Mouse (Mus musculus) stomach, embryonic 16.5 days (tissue): ENCODE measurements around the gene Gm7137. TPM values are rescaled to one million over a fixed set of nuclear protein-coding genes. Genes with fewer than 3 reads are reported as not detected.
"Not testable (repeated sequence)": the region's sequence is repeated elsewhere in the genome, so short reads cannot be mapped to it uniquely, and the experiment has no call there.

Experiments used
- ATAC-seq: fragments of 200-750 bp; cut with Nextera tagmentation; 2 replicates; pipeline ENCODE4 v1.8.0; 2017; ENCODE audit warnings: moderate number of reproducible peaks, moderate TSS enrichment; ENCODE audit not compliant: insufficient read depth, low FRiP score
- H3K27ac ChIP-seq: fragments of 300-500 bp; sonication (generic); 2 replicates; pipeline ENCODE4 v1.5.1; 2014; ENCODE audit warnings: low read length
- H3K27me3 ChIP-seq: fragments of 300-500 bp; sonication (generic); 2 replicates; pipeline ENCODE4 v1.6.1; 2014; ENCODE audit warnings: low read length, control low read depth, mixed read lengths; ENCODE audit not compliant: control insufficient read depth, insufficient read depth
- H3K36me3 ChIP-seq: fragments of 300-500 bp; sonication (generic); 2 replicates; pipeline ENCODE4 v1.6.1; 2014; ENCODE audit warnings: low read length; ENCODE audit not compliant: control insufficient read depth, insufficient read depth
- H3K4me1 ChIP-seq: fragments of 300-500 bp; sonication (generic); 2 replicates; pipeline ENCODE4 v1.6.1; 2014; ENCODE audit warnings: low read length, control low read depth, mixed read lengths; ENCODE audit not compliant: control insufficient read depth, insufficient read depth
- H3K4me2 ChIP-seq: fragments of 300-500 bp; sonication (generic); 2 replicates; pipeline ENCODE4 v1.6.1; 2014; ENCODE audit warnings: low read depth, low read length, mixed read lengths
- H3K4me3 ChIP-seq: fragments of 300-500 bp; sonication (generic); replicated peaks from 2 replicates; pipeline ENCODE4 v1.5.1; 2014; ENCODE audit warnings: mild to moderate bottlenecking, low read length
- H3K9ac ChIP-seq: fragments of 300-500 bp; sonication (generic); 2 replicates; pipeline ENCODE4 v1.6.1; 2014; ENCODE audit warnings: low read length
- H3K9me3 ChIP-seq: fragments of 300-500 bp; sonication (generic); replicated peaks from 2 replicates; pipeline ENCODE4 v1.6.1; 2016; ENCODE audit warnings: low read length, control low read depth; ENCODE audit not compliant: control insufficient read depth
- WGBS: fragments of 180-500 bp; shearing (Covaris S2); extraction: QIAGEN DNeasy Blood & Tissue Kit; methylation state at CpG from one replicate; pipeline ENCODE4 v1.1.7; 2014; 5-methylcytosine and 5-hydroxymethylcytosine counted together
- polyA plus RNA-seq: library from polyadenylated mRNA; unstranded; fragments of >200 nt; fragmentation: Nextera tagmentation; extraction: Ambion mirVana; gene quantifications from 2 replicates; pipeline ENCODE4 v1.2.1, GENCODE M21; 2015

Gm7137 gene
- polyA plus RNA-seq, 1 experiment from 2014 or later = not detected

- H3K27ac ChIP-seq = no peak within 1 kb of the TSS
- H3K4me3 ChIP-seq = no peak within 1 kb of the TSS
- no peaks in the 10 kb centered on the region for H3K27me3 ChIP-seq
- no peak within 1 kb of the TSS for H3K9ac ChIP-seq
- no peaks in the 10 kb centered on the region for H3K9me3 ChIP-seq
- no peak within 1 kb of the TSS for H3K4me2 ChIP-seq
- no peaks in the 10 kb centered on the region for H3K4me1 ChIP-seq
- H3K36me3 ChIP-seq = no peaks in the 10 kb centered on the region
- no peak for ATAC-seq
- WGBS = 62% methylated on average over 8 of the region's 8 CpGs
These were observed 11.0 kb upstream of the Gm7137 start, which contains the start of gene Gm19668 for GRCm38 (mm10) chr10:77798921-77799508. Gm19668 (minus strand) TSS chr10:77799133.

- H3K4me1 ChIP-seq, H3K36me3 ChIP-seq, H3K9ac ChIP-seq, H3K4me2 ChIP-seq, H3K9me3 ChIP-seq, H3K27ac ChIP-seq, H3K4me3 ChIP-seq, H3K27me3 ChIP-seq, ATAC-seq: not testable (repeated sequence)
- 38% methylated on average over 3 of the region's 3 CpGs for WGBS
These were observed 10.3 kb upstream of the Gm7137 start for GRCm38 (mm10) chr10:77798164-77798920.

DNA sequence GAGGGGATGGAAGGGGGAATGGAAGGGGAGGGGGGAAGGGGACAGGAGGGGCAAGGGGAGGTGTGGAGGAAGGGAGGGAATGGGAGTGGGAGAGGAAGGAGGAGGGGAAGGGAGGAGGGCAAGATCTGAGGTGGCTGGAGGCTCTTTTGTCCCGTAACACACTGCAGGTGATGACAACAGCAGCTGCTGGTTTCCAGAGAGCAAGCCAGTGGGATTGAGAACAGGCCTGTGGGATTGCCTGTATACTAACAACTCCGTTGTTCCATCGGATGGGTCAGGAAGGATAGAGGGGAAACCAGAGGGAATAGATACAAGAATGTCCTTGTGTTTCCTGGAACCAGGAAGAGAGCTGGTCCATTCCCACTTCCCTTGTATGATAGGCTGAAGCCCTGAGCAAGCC, 9.7 kb upstream of the Gm7137 start:
- WGBS = 15% methylated on average over 3 of the region's 3 CpGs
- H3K4me3 ChIP-seq = no peak overlapping the region
- H3K36me3 ChIP-seq = no peaks in the 10 kb centered on the region
- H3K4me1 ChIP-seq = no peaks in the 10 kb centered on the region
- no peak overlapping the region for H3K9ac ChIP-seq
- H3K27me3 ChIP-seq = no peaks in the 10 kb centered on the region
- no peak overlapping the region for H3K27ac ChIP-seq
- H3K9me3 ChIP-seq = no peaks in the 10 kb centered on the region
- H3K4me2 ChIP-seq = no peak overlapping the region
- ATAC-seq = no peak

DNA sequence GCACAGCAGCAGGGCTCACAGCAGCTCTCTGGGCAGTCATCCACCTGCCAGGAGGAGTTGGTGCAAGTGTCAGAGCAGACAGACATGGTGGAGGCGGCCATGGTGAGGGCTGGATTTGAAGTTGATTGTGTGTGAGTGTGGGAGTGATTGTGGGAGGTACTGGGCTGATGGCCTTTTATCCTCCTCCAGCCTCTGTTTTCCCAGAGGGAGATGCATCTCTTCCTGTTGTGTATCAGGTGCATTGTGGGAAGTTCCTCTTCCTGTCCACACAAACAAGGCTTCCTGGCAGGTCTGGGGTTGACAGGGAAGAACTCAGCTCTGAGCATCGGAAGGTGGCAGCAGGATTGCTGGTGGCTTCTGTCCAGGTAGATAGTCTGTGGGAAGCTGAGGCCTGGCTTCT, 7.0 kb upstream of the Gm7137 start, which contains the start of gene Gm9639:
Gene Gm9639, minus strand, starts transcription at position 101 of the 400 bp plus-strand sequence.
- Histone ChIP-seq H3K4me2 (no peak within 1 kb of the TSS), H3K27ac (no peak within 1 kb of the TSS), H3K9ac (no peak within 1 kb of the TSS), H3K4me3 (no peak within 1 kb of the TSS), H3K36me3 (no peaks in the 10 kb centered on the region), H3K27me3 (no peaks in the 10 kb centered on the region), H3K4me1 (no peaks in the 10 kb centered on the region), H3K9me3 (no peaks in the 10 kb centered on the region)
- no peak for ATAC-seq
- 66% methylated on average over 2 of the region's 2 CpGs for WGBS

GRCm38 (mm10) chr10:77788621-77789020, 621 bp upstream of the Gm7137 start:
- whole genome bisulfite sequencing = 71% methylated on average over 2 of the region's 2 CpGs
- H3K27ac ChIP-seq = no peak overlapping the region
- no peak overlapping the region for H3K4me2 ChIP-seq
- H3K4me3 ChIP-seq = no peak overlapping the region
- no peaks in the 10 kb centered on the region for H3K36me3 ChIP-seq
- ATAC-seq = no peak
- no peak overlapping the region for H3K9ac ChIP-seq
- H3K4me1 ChIP-seq = no peaks in the 10 kb centered on the region
- H3K9me3 ChIP-seq = no peaks in the 10 kb centered on the region
- no peaks in the 10 kb centered on the region for H3K27me3 ChIP-seq

DNA sequence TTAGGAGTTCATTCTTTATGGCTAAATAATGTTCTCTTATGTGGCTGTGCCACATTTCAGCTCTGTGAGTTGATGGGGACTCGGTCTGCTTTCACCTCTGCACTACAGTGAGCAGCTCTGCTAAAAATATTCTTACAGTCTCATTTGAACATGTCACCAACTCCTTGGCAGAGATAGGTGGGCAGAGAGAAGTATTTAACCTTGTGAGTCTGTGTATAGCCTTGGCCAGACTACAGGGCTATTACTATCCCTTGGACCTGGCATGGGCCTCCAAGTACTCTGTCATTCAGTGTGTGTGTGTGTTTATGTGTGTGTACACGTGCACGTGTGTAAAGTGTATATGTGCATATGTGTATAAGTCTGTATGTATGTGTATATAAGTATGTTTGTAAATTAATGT, 4.6 kb downstream of the Gm7137 start:
- not testable (repeated sequence) for H3K36me3 ChIP-seq, H3K9me3 ChIP-seq, ATAC-seq, H3K4me2 ChIP-seq, H3K27me3 ChIP-seq, H3K4me3 ChIP-seq, H3K27ac ChIP-seq, H3K4me1 ChIP-seq, H3K9ac ChIP-seq
- WGBS = 80% methylated on average over 1 of the region's 3 CpGs

GRCm38 (mm10) chr10:77782442-77782841, 5.6 kb downstream of the Gm7137 start, which contains the start of gene Gm3250:
Gm3250 (minus strand) TSS chr10:77782542.
- not testable (repeated sequence) for H3K4me2 ChIP-seq, ATAC-seq, H3K4me3 ChIP-seq, H3K9me3 ChIP-seq, H3K27ac ChIP-seq, H3K27me3 ChIP-seq, H3K9ac ChIP-seq, H3K4me1 ChIP-seq, H3K36me3 ChIP-seq
- no CpG with 5 or more reads among the region's 1 CpGs for WGBS

DNA sequence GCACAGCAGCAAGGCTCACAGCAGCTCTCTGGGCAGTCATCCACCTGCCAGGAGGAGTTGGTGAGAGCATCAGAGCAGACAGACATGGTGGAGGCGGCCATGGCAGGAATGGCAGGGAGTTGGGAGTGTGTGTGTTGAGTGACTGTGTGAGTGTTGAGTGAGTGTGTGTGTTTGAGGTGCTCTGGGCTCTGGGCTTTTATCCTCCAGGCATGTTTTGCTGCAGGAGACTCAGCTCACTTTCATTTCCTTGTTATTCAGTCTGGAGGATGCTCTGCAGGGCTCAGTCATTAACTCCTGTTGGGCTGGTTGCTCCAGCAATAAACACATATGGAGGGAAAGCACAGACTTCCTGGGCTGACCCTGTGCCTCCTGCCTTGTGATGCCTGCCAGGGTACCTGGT, 11.2 kb downstream of the Gm7137 start, which contains the start of gene Gm7138:
Gene Gm7138, minus strand, starts transcription at position 101 of the 400 bp plus-strand sequence.
- H3K36me3 ChIP-seq, H3K9ac ChIP-seq, H3K4me1 ChIP-seq, H3K27ac ChIP-seq, ATAC-seq, H3K4me3 ChIP-seq, H3K9me3 ChIP-seq, H3K4me2 ChIP-seq, H3K27me3 ChIP-seq: not testable (repeated sequence)
- 54% methylated on average over 1 of the region's 1 CpGs for WGBS

- H3K4me2 ChIP-seq, H3K4me3 ChIP-seq, ATAC-seq, H3K9me3 ChIP-seq, H3K36me3 ChIP-seq, H3K4me1 ChIP-seq, H3K27ac ChIP-seq, H3K9ac ChIP-seq, H3K27me3 ChIP-seq: not testable (repeated sequence)
- WGBS = 86% methylated on average over 1 of the region's 3 CpGs
These were observed 15.9 kb downstream of the Gm7137 start for GRCm38 (mm10) chr10:77772142-77772541.
